Mouse (Mus musculus) heart, postnatal 14 days (tissue): ENCODE results near the gene Gm20388. TPM values are rescaled to one million over a fixed set of nuclear protein-coding genes. Genes with fewer than 3 reads are reported as not detected.
"Not testable (repeated sequence)": the region's sequence is repeated elsewhere in the genome, so short reads cannot be mapped to it uniquely, and the experiment has no call there.

Experiments used
- DNase-seq, 2 experiments: peaks; one replicate each; pipeline ENCODE4 v3.0.0; 2021 to 2022
- intact Hi-C: fragments of 180-260 bp; cut with DNase I; formaldehyde crosslinking; loops from one replicate; pipeline ENCODE4 v1.15.1; 2025
- total RNA-seq, 2 experiments: library from RNA; stranded (reverse); gene quantifications; 2 replicates each; pipeline ENCODE4 v1.2.3; 2021

The Gm20388 gene
- total RNA-seq, 2 experiments from 2014 or later = 0.24 TPM; not detected in 1

DNA sequence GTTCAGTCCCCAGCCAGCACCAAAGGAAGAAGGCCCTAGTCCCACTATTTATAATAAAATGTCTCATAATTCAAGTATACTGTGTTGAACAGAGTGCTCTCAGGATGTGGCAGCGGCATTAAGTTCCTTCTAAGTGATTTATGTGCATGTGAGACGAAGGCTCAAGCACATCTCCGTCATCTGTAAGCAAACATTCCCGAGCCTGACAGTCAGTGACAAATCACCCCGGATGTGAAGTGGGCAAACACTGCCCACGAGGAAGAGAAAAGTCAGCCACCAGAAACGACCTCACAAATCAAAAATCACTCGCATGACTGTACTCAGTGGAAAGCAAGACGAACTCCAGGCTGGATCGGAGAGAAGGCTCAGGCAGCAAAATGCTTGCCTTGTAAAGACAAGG is 3883.3 kb downstream of the Gm20388 start:
- intact Hi-C loops = loop anchor here (5.0 kb wide), 1 partner anchor 113 kb away; no protein-coding TSS in a partner anchor
- no peak for DNase-seq

GRCm38 (mm10) chr8:123794766-123795165 is 3884.1 kb downstream of the Gm20388 start:
- intact Hi-C loops = loop anchor here (5.0 kb wide), 1 partner anchor 113 kb away; no protein-coding TSS in a partner anchor

GRCm38 (mm10) chr8:123796758-123797157 is 3886.1 kb downstream of the Gm20388 start:
- DNase-seq = no peak
- intact Hi-C loops = no loop called here

More at GRCm38 (mm10) chr8:123794766-123795165, 3884.1 kb downstream of the Gm20388 start:
- no peak for DNase-seq

GRCm38 (mm10) chr8:123797928-123798327 is 3887.3 kb downstream of the Gm20388 start:
- intact Hi-C loops = no loop called here
- no peak for DNase-seq

- DNase-seq = no peak
- intact Hi-C loops = no loop called here
These were observed 3888.8 kb downstream of the Gm20388 start for GRCm38 (mm10) chr8:123799434-123799833.

DNA sequence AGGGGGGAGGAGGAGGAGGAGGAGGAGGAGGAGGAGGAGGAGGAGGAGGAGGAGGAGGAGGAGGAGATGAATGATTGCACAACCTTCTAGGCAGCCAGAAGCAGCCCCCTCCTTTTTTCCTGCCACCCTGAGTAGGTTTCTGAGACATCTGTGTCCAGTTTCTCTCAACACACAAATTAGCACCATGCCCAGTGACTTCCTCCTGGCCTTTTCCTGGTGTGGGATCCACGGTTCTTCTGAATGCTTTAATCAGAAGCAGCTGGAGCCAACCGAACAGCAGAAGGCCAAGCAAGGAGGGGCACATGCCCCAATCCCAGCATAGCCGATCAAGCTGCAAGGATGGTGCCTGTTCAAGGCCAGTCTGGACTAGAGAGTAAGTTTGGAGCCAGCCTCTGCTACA is 3889.2 kb downstream of the Gm20388 start:
- intact Hi-C loops = no loop called here
- no peak for DNase-seq

GRCm38 (mm10) chr8:123800867-123801266 is 3890.2 kb downstream of the Gm20388 start:
- no peak for DNase-seq
- intact Hi-C loops = no loop called here

DNA sequence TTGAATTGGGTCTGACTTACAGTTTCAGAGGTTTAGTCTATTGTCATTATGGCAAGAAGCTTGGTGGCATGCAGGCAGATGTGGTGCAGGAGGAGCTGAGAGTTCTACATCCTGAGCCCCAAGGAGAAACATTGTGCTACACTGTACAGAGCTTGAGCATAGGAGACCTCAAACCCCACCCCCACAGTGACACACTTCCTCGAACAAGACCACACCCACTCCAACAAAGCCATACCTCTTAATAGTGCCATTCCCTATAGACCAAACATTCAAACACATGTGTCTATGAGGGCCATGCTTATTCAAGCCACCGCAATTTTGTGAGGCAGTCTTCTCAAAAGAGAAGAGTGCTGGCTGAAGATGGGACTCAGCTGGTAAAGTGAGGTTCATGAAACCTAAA is 3890.9 kb downstream of the Gm20388 start:
- no peak for DNase-seq
- intact Hi-C loops = no loop called here

GRCm38 (mm10) chr8:123803639-123804038 is 3893.0 kb downstream of the Gm20388 start:
- intact Hi-C loops = no loop called here
- no peak for DNase-seq

DNA sequence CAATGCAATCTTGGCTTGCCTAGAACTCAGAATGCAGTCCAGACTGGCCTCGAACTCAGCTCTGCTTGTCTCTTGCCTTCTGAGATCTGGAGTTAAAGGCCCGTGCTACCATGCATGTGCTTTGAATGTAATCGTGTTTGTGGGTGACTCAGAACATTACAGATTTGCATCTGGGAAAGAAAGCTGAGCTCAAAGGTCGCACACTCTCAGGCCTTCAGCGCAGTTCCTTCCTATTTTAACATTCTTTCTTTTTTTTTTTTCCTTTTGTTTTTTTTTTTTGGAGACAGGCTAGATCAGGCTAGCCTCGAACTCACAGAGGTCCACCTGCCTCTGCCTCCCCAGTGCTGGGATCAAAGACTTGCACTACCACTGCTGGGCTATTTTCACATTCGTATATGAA is 3893.9 kb downstream of the Gm20388 start:
- DNase-seq = no peak

DNA sequence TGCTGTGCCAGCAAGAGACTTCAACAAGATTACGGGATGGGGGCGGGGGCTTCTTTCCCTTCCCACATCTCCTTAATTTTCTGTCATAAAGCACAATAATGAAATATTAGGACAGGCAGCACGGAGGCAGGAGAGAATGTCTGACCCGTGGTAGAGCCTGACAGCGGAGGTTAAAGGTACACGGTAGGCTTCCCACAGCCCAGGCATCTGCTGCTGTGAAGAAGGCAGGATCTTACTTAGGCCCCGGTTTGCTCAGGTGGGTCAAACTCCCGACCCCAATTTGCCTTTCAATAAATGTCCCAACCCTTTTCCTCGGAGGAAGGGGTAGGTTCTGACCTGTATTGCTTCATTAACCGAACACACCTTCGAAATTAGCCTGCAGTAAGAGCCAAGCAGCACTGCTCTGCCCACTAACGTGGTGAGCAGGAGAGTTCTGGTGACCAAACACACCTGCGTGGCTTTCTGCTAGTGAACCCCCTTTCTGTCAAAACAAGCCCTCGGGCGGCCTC is 3894.6 kb downstream of the Gm20388 start:
- intact Hi-C loops = no loop called here
- DNase-seq = no peak

More for the DNA sequence above, 3893.9 kb downstream of the Gm20388 start:
- intact Hi-C loops = no loop called here

DNA sequence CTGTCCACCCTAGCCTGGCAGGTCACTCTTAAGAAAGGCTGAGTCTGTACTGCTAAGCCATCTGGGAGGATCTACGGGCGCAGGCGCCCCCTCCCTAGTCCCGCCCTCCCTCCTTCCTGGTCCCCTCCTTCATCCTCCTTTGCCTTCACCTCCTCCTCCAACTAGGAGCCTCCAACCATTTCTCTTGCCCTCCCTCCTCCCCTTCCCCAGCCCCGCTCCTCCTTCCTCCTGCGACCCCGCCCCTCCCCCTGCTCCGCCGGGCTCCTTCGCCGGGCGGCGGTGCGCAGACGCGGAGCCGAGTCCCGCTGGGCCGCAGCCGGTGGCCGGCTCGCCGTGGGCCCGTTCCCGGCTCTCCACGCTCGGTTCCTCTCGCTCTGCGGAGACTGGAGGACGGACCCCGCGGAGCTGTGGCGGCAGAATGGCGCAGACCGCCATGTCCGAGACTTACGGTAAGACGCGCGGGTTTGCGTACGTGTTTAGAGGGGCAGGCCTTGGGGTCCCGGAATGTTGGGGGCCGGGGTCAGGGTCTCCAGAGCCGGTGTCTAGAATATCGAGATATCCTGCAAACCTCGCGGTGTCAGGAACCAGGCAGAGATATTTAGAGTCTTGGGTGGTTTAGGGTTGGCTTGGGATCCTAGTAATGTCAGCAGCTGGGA is 3895.2 kb downstream of the Gm20388 start, which contains the start of gene Rab4a:
Gene Rab4a, plus strand, starts transcription at position 268 of the 656 bp plus-strand sequence.
- peak; percentile 89 to 91 for DNase-seq
- intact Hi-C loops = no loop called here

- no peak for DNase-seq
- intact Hi-C loops = no loop called here
These were observed 3895.8 kb downstream of the Gm20388 start for GRCm38 (mm10) chr8:123806374-123806935.

- intact Hi-C loops = no loop called here
- no peak for DNase-seq
These were observed 3896.4 kb downstream of the Gm20388 start for GRCm38 (mm10) chr8:123807024-123807431.

- no peak for DNase-seq
- intact Hi-C loops = no loop called here
These were observed 3897.4 kb downstream of the Gm20388 start for GRCm38 (mm10) chr8:123807852-123808573.

- DNase-seq = no peak
- intact Hi-C loops = no loop called here
These were observed 3898.0 kb downstream of the Gm20388 start for GRCm38 (mm10) chr8:123808671-123809070.

DNA sequence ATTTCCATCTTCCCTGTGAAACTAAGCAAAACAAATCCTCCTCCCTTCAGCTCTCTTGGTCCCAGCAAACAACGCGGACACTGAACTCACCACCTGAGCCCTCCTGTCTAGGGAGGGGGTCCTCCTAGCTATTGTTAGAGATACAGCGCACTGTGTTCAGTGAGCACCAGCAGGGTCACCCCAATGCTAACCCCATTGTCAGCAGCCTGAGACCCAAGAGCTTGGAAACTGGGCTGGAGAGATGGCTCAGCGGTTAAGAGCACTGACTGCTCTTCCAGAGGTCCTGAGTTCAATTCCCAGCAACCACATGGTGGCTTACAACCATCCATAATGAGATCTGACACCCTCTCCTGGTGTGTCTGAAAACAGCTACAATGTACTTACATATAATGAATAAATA is 3898.7 kb downstream of the Gm20388 start:
- DNase-seq, intact Hi-C loops: not testable (repeated sequence)

DNA sequence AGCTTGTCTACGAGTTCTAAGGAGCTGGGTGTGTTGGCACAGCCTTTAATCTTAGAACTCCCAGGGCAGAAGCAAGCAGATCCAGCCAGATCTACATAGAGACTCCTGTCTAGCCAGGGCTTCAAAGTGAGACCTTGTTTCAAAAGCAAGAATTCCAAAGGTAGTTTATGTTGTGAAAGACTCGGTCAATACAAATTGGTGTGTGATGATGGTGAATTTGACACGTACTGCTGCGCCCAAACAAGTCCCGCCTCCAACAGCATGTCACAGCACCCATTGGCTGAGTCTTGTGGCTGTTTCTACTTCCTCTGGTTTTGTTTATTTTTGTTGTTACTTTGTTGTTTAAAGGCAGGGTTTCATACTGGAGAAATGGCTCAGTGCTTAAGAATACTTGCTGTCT is 3901.6 kb downstream of the Gm20388 start:
- DNase-seq = no peak
- intact Hi-C loops = no loop called here

- DNase-seq = no peak
- intact Hi-C loops = no loop called here
These were observed 3902.7 kb downstream of the Gm20388 start for GRCm38 (mm10) chr8:123813173-123813891.

DNA sequence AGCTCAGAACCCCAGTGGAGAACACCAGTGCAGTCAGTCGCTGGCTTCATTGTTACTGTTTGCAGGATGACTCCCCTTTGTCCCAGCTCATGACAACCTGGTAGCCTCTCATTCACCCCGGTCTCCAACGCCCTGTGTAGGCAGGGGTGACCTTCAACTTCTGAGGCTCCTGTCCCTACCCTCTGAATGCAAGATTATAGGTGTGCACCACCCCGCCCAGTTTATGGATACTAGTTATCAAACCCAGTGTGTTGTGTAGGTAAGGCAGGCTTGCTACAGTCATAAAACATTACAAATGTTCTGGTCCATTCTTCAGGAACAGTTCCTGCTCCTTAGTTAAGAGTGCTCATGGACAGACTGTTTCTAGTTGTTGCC is 3903.2 kb downstream of the Gm20388 start:
- intact Hi-C loops = no loop called here
- no peak for DNase-seq

DNA sequence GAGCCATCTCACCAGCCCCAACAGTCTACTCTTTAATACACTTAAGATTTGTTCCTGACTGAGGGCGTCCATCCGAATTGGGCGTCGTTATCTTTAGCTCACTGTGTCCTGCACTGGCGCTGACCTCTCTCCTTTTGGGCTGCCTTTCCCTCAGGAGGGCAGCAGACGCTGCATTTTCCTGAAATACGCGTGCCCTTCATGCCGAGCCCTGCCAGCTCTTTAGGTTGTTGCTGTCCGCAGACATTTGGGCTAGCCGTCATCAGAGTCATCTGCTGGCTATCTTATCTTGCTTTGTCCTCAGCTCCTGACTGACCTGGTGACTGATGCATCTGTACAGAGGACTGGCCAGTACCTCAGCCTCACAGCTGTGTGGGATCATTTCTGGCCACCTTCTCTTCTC is 3904.7 kb downstream of the Gm20388 start:
- intact Hi-C loops = no loop called here
- no peak for DNase-seq
